Mouse (Mus musculus) G1E (cell line): ENCODE measurements around the gene S100a1.

Source experiments
- CTCF ChIP-seq: IDR thresholded peaks from 2 replicates; pipeline ENCODE4 v1.5.1; 2012; ENCODE audit warnings: low read depth, low read length, inconsistent platforms, mixed read lengths
- GATA1 ChIP-seq: IDR thresholded peaks from 2 replicates; pipeline ENCODE4 v1.6.1; 2012; ENCODE audit warnings: borderline replicate concordance, low read length, inconsistent platforms, mixed read lengths

GRCm38 (mm10) chr3:90552231-90552630 is 38.0 kb upstream of the S100a1 start:
- TF ChIP-seq CTCF (no peak), GATA1 (no peak)
